Mouse (Mus musculus) erythroblast, embryonic 14.5 days (primary cell): ENCODE data around the gene Nudc. TPM values are rescaled to one million over a fixed set of nuclear protein-coding genes. Genes with fewer than 3 reads are reported as not detected.
A peak's percentile ranks its signal among the peaks of the same experiment; 100 is the strongest.

Source experiments
- H3K27me3 ChIP-seq: 2 replicates; pipeline ENCODE4 v1.6.1; 2012; ENCODE audit warnings: inconsistent platforms; ENCODE audit not compliant: control insufficient read depth
- H3K36me3 ChIP-seq: 2 replicates; pipeline ENCODE4 v1.6.1; 2012; ENCODE audit warnings: mild to moderate bottlenecking, inconsistent platforms; ENCODE audit not compliant: control insufficient read depth
- H3K4me1 ChIP-seq: 2 replicates; pipeline ENCODE4 v1.6.1; 2012; ENCODE audit warnings: inconsistent platforms; ENCODE audit not compliant: control insufficient read depth
- H3K4me3 ChIP-seq: replicated peaks from 2 replicates; pipeline ENCODE3; 2012; ENCODE audit warnings: moderate library complexity, mild to moderate bottlenecking, inconsistent platforms
- H3K9me3 ChIP-seq: 2 replicates; pipeline ENCODE4 v1.6.1; 2012; ENCODE audit warnings: low read length, inconsistent platforms, mixed read lengths; ENCODE audit not compliant: control insufficient read depth
- GATA1 ChIP-seq: IDR thresholded peaks from 2 replicates; pipeline ENCODE4 v1.6.1; 2012; ENCODE audit warnings: low read length, inconsistent platforms, mixed read lengths
- TAL1 ChIP-seq: IDR thresholded peaks from 3 replicates; pipeline ENCODE4 v1.6.1; 2012; ENCODE audit warnings: low read length, inconsistent platforms, mixed read lengths
- polyA plus RNA-seq: library from polyadenylated mRNA; stranded (reverse); fragments of >175 nt; gene quantifications from 2 replicates; pipeline ENCODE4 v1.2.3, GENCODE M21; 2012

Gene Nudc
- polyA plus RNA-seq, 1 experiment = 28.9 TPM

- TF ChIP-seq TAL1 = no peak
- TF ChIP-seq GATA1 = no peak
- no peak overlapping the region for H3K4me3 ChIP-seq
- peaks cover 17% of the 10 kb centered on the region for H3K4me1 ChIP-seq
- H3K36me3 ChIP-seq = no peaks in the 10 kb centered on the region
- H3K9me3 ChIP-seq = no peaks in the 10 kb centered on the region; the same call in 1 of the 2 replicates
- peaks cover 94% of the 10 kb centered on the region for H3K27me3 ChIP-seq
These were observed 48.2 kb downstream of the Nudc start for GRCm38 (mm10) chr4:133497461-133498159.

- H3K4me1 ChIP-seq = peaks cover 21% of the 10 kb centered on the region
- no peak overlapping the region for H3K4me3 ChIP-seq
- TF ChIP-seq GATA1 (no peak), TAL1 (no peak)
- peaks cover 88% of the 10 kb centered on the region for H3K27me3 ChIP-seq
- H3K9me3 ChIP-seq = no peaks in the 10 kb centered on the region; the same call in 1 of the 2 replicates
- H3K36me3 ChIP-seq = no peaks in the 10 kb centered on the region
These were observed 48.9 kb downstream of the Nudc start for GRCm38 (mm10) chr4:133496738-133497445.

- TF ChIP-seq GATA1 (no peak), TAL1 (no peak)
- Histone ChIP-seq H3K9me3 (no peaks in the 10 kb centered on the region; the same call in 1 of the 2 replicates), H3K27me3 (peaks cover 76% of the 10 kb centered on the region), H3K4me3 (no peak overlapping the region), H3K36me3 (no peaks in the 10 kb centered on the region), H3K4me1 (peaks cover 30% of the 10 kb centered on the region)
These were observed 50.1 kb downstream of the Nudc start for GRCm38 (mm10) chr4:133495711-133496110.

- Histone ChIP-seq H3K9me3 (no peaks in the 10 kb centered on the region; the same call in 1 of the 2 replicates), H3K27me3 (peaks cover 68% of the 10 kb centered on the region), H3K4me3 (no peak overlapping the region), H3K36me3 (no peaks in the 10 kb centered on the region), H3K4me1 (peaks cover 30% of the 10 kb centered on the region)
- TF ChIP-seq GATA1 = no peak
- TF ChIP-seq TAL1 = no peak
These were observed 50.9 kb downstream of the Nudc start for GRCm38 (mm10) chr4:133494867-133495266.

- Histone ChIP-seq H3K27me3 (peaks cover 63% of the 10 kb centered on the region), H3K4me1 (peaks cover 34% of the 10 kb centered on the region)
- no peak for TF ChIP-seq GATA1
- no peak for TF ChIP-seq TAL1
These were observed 51.4 kb downstream of the Nudc start for GRCm38 (mm10) chr4:133494432-133494831.

GRCm38 (mm10) chr4:133493895-133494294 is 51.9 kb downstream of the Nudc start:
- Histone ChIP-seq H3K4me3 (peak overlapping the region; percentile 35), H3K27me3 (peaks cover 58% of the 10 kb centered on the region), H3K36me3 (no peaks in the 10 kb centered on the region), H3K9me3 (no peaks in the 10 kb centered on the region; the same call in 1 of the 2 replicates), H3K4me1 (peaks cover 39% of the 10 kb centered on the region)
- TF ChIP-seq GATA1 (no peak), TAL1 (no peak)

More at GRCm38 (mm10) chr4:133494432-133494831, 51.4 kb downstream of the Nudc start:
- Histone ChIP-seq H3K9me3 (no peaks in the 10 kb centered on the region; the same call in 1 of the 2 replicates), H3K36me3 (no peaks in the 10 kb centered on the region), H3K4me3 (peak overlapping the region; percentile 35)

GRCm38 (mm10) chr4:133491800-133492199 is 54.0 kb downstream of the Nudc start:
- no peak for TF ChIP-seq TAL1
- TF ChIP-seq GATA1 = no peak
- no peak overlapping the region for H3K4me3 ChIP-seq
- H3K27me3 ChIP-seq = peaks cover 37% of the 10 kb centered on the region
- H3K9me3 ChIP-seq = no peaks in the 10 kb centered on the region
- peaks cover 38% of the 10 kb centered on the region for H3K4me1 ChIP-seq
- H3K36me3 ChIP-seq = no peaks in the 10 kb centered on the region

GRCm38 (mm10) chr4:133489489-133490245 is 56.1 kb downstream of the Nudc start:
- TF ChIP-seq GATA1 (no peak), TAL1 (no peak)
- Histone ChIP-seq H3K9me3 (no peaks in the 10 kb centered on the region), H3K4me1 (peaks cover 38% of the 10 kb centered on the region), H3K36me3 (no peaks in the 10 kb centered on the region), H3K27me3 (peaks cover 25% of the 10 kb centered on the region), H3K4me3 (no peak overlapping the region)

- Histone ChIP-seq H3K9me3 (no peaks in the 10 kb centered on the region), H3K4me3 (no peak overlapping the region), H3K27me3 (peaks cover 25% of the 10 kb centered on the region), H3K4me1 (peaks cover 38% of the 10 kb centered on the region), H3K36me3 (no peaks in the 10 kb centered on the region)
- TF ChIP-seq TAL1 = no peak
- TF ChIP-seq GATA1 = no peak
These were observed 57.0 kb downstream of the Nudc start for GRCm38 (mm10) chr4:133488619-133489392.
